Mouse (Mus musculus) MEL (cell line): ENCODE measurements at regions not wholly inside any gene's neighbourhood (a gene's known extent, or its start where the extent isn't known, plus 50 kb on each side); places are given as distances from the start of the nearest gene placed in this dataset.

Experiments
- CTCF ChIP-seq, 3 experiments: IDR thresholded peaks in 2 of 3; conservative IDR thresholded peaks in 1 of 3; 2 replicates each; pipeline ENCODE4 v1.5.1; 2011 to 2012; ENCODE audit warnings: low read length in 3 of 3, low read depth in 2 of 3, mild to moderate bottlenecking in 2 of 3, improper control_type of control experiment in 1 of 3, inconsistent platforms in 1 of 3, mixed read lengths in 1 of 3, moderate library complexity in 1 of 3; ENCODE audit not compliant: control insufficient read depth in 1 of 3, insufficient read depth in 1 of 3, poor library complexity in 1 of 3, severe bottlenecking in 1 of 3
- POLR2A ChIP-seq, 2 experiments: IDR thresholded peaks; 2 replicates each; pipeline ENCODE4 v1.6.1; 2011 to 2012; ENCODE audit warnings: low read length in 2 of 2, mild to moderate bottlenecking in 2 of 2, control low read depth in 1 of 2, improper control_type of control experiment in 1 of 2, low read depth in 1 of 2, moderate library complexity in 1 of 2; ENCODE audit not compliant: control insufficient read depth in 1 of 2, insufficient read depth in 1 of 2, poor library complexity in 1 of 2

- TF ChIP-seq POLR2A (IDR thresholded peaks at IDR 0.05; ENCODE audit: control insufficient read depth in 1 of 2, insufficient read depth in 1 of 2, low read depth in 1 of 2, low read length in 2 of 2, poor library complexity in 1 of 2), result no peak
- no peak for TF ChIP-seq CTCF (IDR thresholded peaks at IDR 0.05 in 2 of 3, conservative IDR thresholded peaks at IDR 0.05 in 1 of 3; ENCODE audit: control insufficient read depth in 1 of 3, insufficient read depth in 1 of 3, low read depth in 2 of 3, low read length in 3 of 3, poor library complexity in 1 of 3, severe bottlenecking in 1 of 3)
Observed at GRCm38 (mm10) chr10:8960964-8961675, 75.2 kb upstream of the Sash1 start.
